Mouse (Mus musculus): ENCODE data around the gene Adamts2.

Adamts2 gene

GRCm38 (mm10) chr11:50671376-50671775, 69.5 kb downstream of the Adamts2 start:
- DNase-seq (ENCODE audit: low spot score in 2 of 2): no peak

DNA sequence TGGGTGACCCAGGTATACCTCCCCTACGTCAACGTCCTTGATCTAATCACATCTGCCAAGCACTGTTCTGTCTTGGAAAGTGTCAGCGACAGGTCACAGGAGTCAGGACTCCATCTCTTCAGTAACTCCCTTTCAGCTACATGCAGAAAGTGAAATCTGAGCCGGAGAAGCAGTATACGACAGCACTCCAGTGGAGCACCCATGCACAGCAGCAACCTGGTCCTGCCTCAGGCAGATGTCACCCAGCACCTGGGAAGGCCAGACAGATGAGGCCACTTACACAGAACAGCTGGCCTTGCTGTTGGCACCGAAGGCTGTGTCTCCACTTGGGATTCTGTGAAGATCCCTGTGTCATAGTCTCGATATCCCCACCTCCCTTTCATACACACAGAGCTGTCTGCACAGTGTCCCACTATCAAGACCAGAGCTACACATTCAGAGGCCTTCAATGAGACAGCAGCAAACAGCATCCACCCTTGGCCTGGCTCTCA, 70.0 kb downstream of the Adamts2 start:
- no peak for DNase-seq (ENCODE audit: low spot score in 2 of 2)

DNA sequence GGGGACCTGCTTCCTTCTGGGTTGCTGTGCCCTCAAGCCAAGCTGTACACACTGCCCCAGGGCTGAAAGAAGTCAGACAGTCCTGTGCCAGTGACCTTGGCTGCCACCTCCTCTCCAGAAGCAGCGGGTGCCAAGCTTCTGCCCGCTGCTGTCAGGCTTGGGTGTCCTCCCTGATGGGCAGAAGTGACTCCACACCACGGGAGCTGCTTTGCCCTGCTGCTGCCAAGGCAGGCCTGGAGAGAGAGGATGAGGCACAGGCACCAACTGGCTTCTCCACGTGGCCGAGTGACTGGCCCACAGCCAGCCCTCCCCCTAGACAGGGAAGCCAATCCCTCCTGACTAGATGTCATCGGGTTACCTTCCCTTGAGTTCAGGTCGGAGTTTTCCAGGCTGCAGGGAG, 71.0 kb downstream of the Adamts2 start:
- no peak for DNase-seq (ENCODE audit: low spot score in 2 of 2)

- no peak for DNase-seq (ENCODE audit: low spot score in 2 of 2)
Observed at GRCm38 (mm10) chr11:50673525-50674250, 71.8 kb downstream of the Adamts2 start.

DNA sequence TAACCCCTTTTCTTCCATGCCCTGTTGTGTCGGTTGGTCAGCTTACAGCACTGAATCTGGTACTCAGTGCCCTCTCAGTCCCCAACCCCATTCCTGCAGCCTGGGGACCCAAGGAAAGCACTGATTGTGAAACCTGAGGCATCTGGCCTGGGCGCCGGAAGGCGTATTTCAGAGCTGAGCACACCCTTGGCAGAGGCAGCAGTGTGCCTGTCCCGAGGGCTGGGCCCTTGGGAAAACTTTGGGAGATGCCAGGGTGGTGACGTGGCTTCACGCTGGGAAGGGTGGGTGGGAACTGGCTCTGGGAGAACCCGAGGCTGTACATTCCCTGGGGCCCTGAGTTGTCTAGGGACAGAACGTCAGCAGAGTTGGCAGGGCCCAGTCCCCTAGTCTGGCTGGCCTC, 72.5 kb downstream of the Adamts2 start:
- DNase-seq (ENCODE audit: low spot score in 2 of 2): no peak

- no peak for DNase-seq (ENCODE audit: low spot score in 2 of 2)
Observed at GRCm38 (mm10) chr11:50678650-50679049, 76.8 kb downstream of the Adamts2 start.

DNA sequence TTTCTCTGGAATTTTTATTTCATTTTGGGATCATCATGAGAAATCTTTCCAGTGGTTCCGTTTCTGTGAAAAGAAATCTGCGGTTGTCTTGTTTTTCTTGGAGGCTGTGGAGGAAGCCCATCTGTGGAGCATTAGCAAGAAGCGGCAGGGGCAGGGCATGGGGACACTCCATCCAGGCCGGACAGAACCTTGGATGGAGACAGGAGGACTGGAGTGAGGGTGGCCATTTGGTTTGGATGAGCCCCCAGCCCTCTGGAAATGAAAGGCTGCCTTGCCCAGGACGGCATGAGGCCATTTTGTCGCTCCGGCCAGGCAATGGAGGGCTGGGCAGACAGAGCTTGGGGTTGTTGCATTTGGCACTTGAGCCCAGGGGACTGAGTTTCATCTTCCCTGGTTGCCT, 80.1 kb downstream of the Adamts2 start:
- no peak for DNase-seq (ENCODE audit: low spot score in 2 of 2)

- DNase-seq (ENCODE audit: low spot score in 2 of 2): no peak
Observed at GRCm38 (mm10) chr11:50683821-50684220, 81.9 kb downstream of the Adamts2 start.

- DNase-seq (ENCODE audit: low spot score in 2 of 2): no peak
Observed at GRCm38 (mm10) chr11:50688584-50688983, 86.7 kb downstream of the Adamts2 start.

DNA sequence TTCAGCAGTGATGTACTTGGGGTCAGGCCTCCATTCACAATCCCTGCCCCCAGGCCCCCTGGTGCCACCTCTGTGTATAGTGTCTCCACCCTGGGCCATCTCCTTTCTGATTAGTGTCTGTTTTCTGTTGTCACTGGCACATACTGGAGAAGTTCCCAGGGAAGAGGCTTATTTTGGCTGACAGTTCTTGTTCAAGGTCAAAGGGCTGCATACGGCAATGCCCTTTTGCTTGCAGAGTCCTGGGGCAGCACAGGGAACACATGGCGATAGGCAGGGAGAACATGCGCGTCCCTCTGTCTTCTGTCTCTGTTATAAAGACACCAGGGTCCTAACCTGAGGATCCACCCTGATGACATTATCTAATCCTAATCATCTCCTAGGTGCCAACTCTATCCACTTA, 87.8 kb downstream of the Adamts2 start:
- no peak for DNase-seq (ENCODE audit: low spot score in 2 of 2)

GRCm38 (mm10) chr11:50699971-50700370, 98.1 kb downstream of the Adamts2 start:
- DNase-seq (ENCODE audit: low spot score in 2 of 2): no peak

DNA sequence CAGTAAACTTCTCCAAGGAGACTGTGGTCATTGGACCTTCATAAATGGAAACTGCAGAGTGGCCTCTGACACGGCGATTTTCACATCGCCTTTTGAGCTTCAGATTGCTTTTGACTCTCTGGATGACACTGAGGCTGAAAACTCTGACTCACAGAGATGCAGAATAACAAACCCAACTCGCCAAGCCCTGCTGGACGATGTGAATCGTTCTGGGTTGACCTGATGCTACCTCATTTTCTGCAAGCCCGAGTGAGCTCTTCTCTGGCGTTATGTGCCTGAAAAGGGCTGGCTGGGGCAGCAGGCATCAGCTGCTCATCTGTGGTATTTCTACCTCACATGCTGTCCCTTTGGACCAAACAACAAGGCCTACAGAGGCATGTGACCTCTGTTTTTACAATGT, 98.6 kb downstream of the Adamts2 start:
- no peak for DNase-seq (ENCODE audit: low spot score in 2 of 2)

DNA sequence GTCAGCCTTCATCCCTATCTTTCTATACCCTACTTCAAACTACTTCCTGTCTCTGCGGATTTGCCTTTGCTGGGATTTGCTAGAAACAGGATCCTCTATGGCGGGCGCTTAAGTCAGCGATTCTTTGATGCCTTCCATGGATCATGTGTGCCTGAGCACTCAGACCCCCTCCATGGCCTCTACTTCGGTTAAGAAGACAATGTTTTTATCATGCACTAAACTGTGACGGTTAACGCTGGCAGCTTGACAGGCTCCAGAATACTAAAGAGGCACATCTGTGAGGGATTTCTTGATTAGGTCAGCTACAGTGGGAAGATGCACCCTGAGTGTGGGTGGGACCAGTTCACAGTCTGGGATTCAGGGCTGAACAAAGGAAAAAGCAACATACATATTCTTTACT, 101.5 kb downstream of the Adamts2 start:
- DNase-seq (ENCODE audit: low spot score in 2 of 2): no peak

GRCm38 (mm10) chr11:50704511-50704910, 102.6 kb downstream of the Adamts2 start:
- DNase-seq (ENCODE audit: low spot score in 2 of 2): no peak

- no peak for DNase-seq (ENCODE audit: low spot score in 2 of 2)
Observed at GRCm38 (mm10) chr11:50707259-50707658, 105.4 kb downstream of the Adamts2 start.

GRCm38 (mm10) chr11:50713610-50714202, 111.8 kb downstream of the Adamts2 start:
- no peak for DNase-seq (ENCODE audit: low spot score in 2 of 2)

- DNase-seq (ENCODE audit: low spot score in 2 of 2): no peak
Observed at GRCm38 (mm10) chr11:50715091-50715490, 113.2 kb downstream of the Adamts2 start.

GRCm38 (mm10) chr11:50717381-50717897, 115.6 kb downstream of the Adamts2 start:
- no peak for DNase-seq (ENCODE audit: low spot score in 2 of 2)

DNA sequence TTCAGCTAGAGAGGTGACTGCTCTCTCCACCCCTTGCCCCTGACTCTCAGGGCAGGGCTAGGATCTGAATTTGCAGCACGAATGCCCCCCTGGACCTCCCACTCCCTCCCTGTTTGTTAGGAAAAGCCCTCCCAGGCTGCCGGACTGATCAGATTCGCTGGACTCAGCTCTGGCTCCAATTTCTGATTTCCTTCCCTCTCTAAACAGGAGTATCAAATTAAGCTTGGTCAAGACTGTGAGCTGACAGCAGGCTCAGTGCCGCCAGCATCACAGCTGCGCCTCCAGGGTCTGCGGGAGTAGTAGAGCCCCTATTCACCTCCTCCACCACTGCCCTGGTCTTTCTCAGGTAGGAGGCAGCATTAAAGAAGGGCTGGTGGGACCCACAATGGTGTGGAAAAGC, 117.0 kb downstream of the Adamts2 start:
- no peak for DNase-seq (ENCODE audit: low spot score in 2 of 2)

- DNase-seq (ENCODE audit: low spot score in 2 of 2): no peak
Observed at GRCm38 (mm10) chr11:50720421-50720820, 118.5 kb downstream of the Adamts2 start.

DNA sequence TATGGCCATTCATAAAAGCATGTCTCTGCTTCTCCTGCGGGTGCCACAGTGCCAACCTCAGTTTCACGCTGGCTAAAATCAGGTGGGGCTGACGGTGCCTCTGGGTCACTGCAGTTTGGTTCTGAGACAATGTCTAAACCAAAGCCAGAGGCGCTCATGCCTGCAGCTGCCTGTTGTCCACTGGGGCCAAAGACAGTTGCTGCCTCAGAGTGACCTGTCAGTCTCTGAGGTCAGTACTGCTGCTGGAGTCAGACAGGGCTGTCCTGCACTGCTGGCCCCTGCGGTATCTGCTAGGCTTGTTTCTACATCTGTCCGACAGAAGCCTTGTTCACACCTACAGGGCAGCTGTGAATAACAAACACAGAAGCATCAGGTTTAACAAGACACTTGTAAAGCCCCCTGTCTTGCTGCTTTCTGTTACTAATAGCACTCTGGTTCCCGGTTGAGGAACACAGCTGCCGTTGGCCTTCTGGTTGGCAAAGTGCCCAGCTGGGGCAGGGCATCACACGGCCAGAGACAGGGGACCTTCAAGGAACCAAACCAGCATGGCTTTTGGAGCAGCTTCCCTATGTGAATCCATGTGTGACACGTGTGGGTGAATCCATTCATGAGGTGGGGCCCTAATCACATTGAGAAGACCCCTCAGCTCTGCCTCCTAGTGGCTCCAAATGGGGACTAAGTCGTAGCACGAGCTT, 119.1 kb downstream of the Adamts2 start:
- no peak for DNase-seq (ENCODE audit: low spot score in 2 of 2)

GRCm38 (mm10) chr11:50725595-50725994, 123.7 kb downstream of the Adamts2 start:
- DNase-seq (ENCODE audit: low spot score in 2 of 2): no peak

DNA sequence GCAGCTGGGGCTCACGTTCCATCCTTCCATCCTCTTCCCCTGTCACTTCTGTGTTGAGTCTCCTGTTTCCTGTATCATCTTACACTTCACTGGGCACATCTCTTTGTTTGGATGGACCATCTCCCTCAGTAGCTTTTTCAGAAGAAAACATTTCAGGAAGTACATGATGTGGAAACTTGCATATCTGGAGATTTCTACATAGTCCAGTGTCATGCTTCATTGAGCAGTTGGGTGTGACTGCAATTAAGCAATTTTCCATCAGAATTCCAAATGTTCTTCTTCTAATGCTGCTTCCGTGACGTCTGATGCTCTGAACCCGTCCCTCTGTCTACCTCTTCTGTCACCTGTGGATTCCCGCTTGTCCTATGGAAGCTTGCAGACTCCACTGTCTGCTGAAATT, 124.2 kb downstream of the Adamts2 start:
- DNase-seq (ENCODE audit: low spot score in 2 of 2): no peak
